Mouse (Mus musculus) ES-Bruce4 (cell line): ENCODE data around the gene Pcsk5. TPM values are rescaled to one million over a fixed set of nuclear protein-coding genes. Genes with fewer than 3 reads are reported as not detected.

ENCODE experiments used
- H3K27ac ChIP-seq: 2 replicates; pipeline ENCODE4 v1.5.1; 2012; ENCODE audit warnings: low read length, inconsistent platforms; ENCODE audit not compliant: insufficient read depth
- H3K27me3 ChIP-seq: 2 replicates; pipeline ENCODE4 v1.6.1; 2012; ENCODE audit warnings: mild to moderate bottlenecking, low read length, inconsistent platforms; ENCODE audit not compliant: control insufficient read depth, poor library complexity, insufficient read depth, severe bottlenecking
- H3K36me3 ChIP-seq: 2 replicates; pipeline ENCODE4 v1.6.1; 2012; ENCODE audit warnings: inconsistent platforms, mild to moderate bottlenecking, low read length, moderate library complexity; ENCODE audit not compliant: control insufficient read depth, poor library complexity, insufficient read depth, severe bottlenecking
- H3K4me1 ChIP-seq: one replicate; pipeline ENCODE4 v1.8.1; 2011; ENCODE audit warnings: low read length; ENCODE audit not compliant: control insufficient read depth, insufficient read depth
- H3K4me3 ChIP-seq: 2 replicates; pipeline ENCODE4 v1.5.1; 2011; ENCODE audit warnings: low read depth, mild to moderate bottlenecking, low read length
- H3K9ac ChIP-seq: 2 replicates; pipeline ENCODE4 v1.6.1; 2012; ENCODE audit warnings: low read depth, mild to moderate bottlenecking, inconsistent platforms; ENCODE audit not compliant: poor library complexity, severe bottlenecking
- H3K9me3 ChIP-seq: replicated peaks from 2 replicates; pipeline ENCODE4 v1.6.1; 2012; ENCODE audit warnings: mild to moderate bottlenecking, low read length, inconsistent platforms; ENCODE audit not compliant: control insufficient read depth, poor library complexity, insufficient read depth, severe bottlenecking
- CTCF ChIP-seq: IDR thresholded peaks from one replicate; pipeline ENCODE4 v1.8.1; 2011; ENCODE audit warnings: low read depth, low read length
- EP300 ChIP-seq: IDR thresholded peaks from 2 replicates; pipeline ENCODE4 v1.6.1; 2011; ENCODE audit warnings: low read depth, low read length; ENCODE audit not compliant: insufficient read depth
- POLR2A ChIP-seq: IDR thresholded peaks from one replicate; pipeline ENCODE4 v1.8.1; 2011; ENCODE audit warnings: low read length; ENCODE audit not compliant: insufficient read depth
- polyA plus RNA-seq: library from polyadenylated mRNA; stranded (reverse); fragments of >200 nt; gene quantifications from 2 replicates; pipeline ENCODE4 v1.2.4, GENCODE M21; 2011; ENCODE audit warnings: low read depth; ENCODE audit not compliant: missing spikeins, insufficient read depth, insufficient read length

Pcsk5 gene
- polyA plus RNA-seq, 1 experiment = 0.33 TPM

DNA sequence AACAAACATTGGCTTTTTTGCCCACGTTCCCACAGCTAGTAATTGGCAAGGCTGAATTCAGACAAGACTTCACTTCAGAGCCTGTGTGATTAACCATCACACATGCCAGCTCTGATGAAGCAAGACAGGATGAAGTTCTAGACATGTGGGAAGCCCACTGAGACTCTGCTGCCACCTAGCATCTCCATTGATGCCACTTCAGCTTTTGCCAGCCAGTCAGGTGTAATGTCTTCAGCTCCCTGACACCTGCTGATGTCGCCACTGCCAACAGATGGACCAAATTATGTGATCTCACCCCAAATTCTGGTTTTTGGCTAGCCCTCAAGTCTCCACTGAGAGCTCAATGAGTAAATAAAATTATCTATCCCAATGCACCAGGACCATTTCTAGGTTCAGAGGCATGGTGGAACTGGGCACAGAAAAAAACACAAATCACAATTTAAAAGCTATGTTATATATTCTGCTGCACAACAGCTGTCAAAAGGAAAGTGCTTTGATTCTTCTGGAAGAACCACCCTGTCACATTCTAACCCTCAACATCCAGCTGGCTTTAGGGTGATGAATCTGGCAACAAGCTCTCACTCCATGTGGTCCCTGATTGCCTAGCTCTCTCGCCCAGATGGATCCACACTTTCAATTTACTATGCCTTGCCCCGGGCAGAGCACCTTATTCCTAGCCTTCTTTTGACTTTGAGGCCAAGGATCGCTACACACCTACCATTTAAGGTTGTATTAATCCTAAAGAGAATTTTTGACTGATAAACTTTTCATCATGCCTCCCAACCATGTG is 67.6 kb downstream of the Pcsk5 start:
- no peak for TF ChIP-seq POLR2A
- no peak for TF ChIP-seq CTCF
- TF ChIP-seq EP300 = no peak

DNA sequence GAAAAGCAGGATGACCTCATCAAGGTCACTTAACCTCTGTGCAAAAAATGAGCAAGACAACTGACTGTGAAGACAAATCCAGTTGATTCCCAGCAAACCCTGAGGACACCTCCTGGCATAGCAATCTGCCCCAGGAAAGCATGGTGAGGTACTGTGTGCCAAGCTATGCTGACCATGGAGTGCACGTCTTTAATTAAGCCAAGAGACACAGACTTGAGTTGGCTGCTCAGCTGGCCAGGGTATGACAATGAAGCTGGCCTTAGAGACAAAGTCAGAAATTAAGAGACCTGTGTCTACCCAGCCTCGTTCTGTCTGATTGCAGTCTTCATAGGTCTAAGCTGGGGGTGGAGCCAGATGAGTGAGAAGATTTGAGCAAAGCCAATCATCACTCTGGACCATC is 72.4 kb downstream of the Pcsk5 start:
- H3K27ac ChIP-seq = no peak overlapping the region
- no peaks in the 10 kb centered on the region for H3K9me3 ChIP-seq
- no peaks in the 10 kb centered on the region; the same call in 1 of the 2 replicates for H3K27me3 ChIP-seq
- no peaks in the 10 kb centered on the region for H3K4me1 ChIP-seq
- no peak for TF ChIP-seq POLR2A
- TF ChIP-seq EP300 = no peak
- no peak for TF ChIP-seq CTCF
- H3K9ac ChIP-seq = no peak overlapping the region
- H3K4me3 ChIP-seq = no peak overlapping the region
- H3K36me3 ChIP-seq = no peaks in the 10 kb centered on the region

More for the DNA sequence above, 67.6 kb downstream of the Pcsk5 start:
- Histone ChIP-seq H3K36me3 (no peaks in the 10 kb centered on the region), H3K27ac (no peak overlapping the region), H3K4me1 (no peaks in the 10 kb centered on the region), H3K27me3 (no peaks in the 10 kb centered on the region), H3K9ac (no peak overlapping the region), H3K9me3 (no peaks in the 10 kb centered on the region), H3K4me3 (no peak overlapping the region)

- Histone ChIP-seq H3K4me1 (no peaks in the 10 kb centered on the region), H3K27ac (no peak overlapping the region), H3K9me3 (no peaks in the 10 kb centered on the region), H3K36me3 (no peaks in the 10 kb centered on the region), H3K9ac (no peak overlapping the region), H3K27me3 (no peaks in the 10 kb centered on the region; the same call in 1 of the 2 replicates), H3K4me3 (no peak overlapping the region)
- TF ChIP-seq EP300 (no peak), POLR2A (no peak), CTCF (no peak)
Observed at GRCm38 (mm10) chr19:17762740-17763139, 74.7 kb downstream of the Pcsk5 start.

DNA sequence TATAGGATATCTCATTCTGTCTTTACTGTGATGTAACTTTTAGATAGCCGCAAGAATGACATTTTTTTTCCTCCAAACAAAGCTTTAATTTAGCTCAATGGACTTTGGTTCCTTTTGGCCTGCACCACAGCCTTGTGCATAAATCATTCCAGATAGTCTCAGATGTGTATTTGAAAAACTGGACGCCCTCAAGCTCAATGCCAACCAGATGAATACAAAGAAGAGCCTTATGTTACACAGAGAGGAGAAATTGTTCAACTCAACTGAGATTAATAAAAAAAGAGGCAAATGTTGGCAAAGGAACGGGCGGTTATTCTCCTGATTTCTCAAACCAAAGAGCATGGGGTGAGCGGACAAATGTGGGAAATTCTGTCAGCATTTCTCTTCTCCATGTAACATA is 75.8 kb downstream of the Pcsk5 start:
- H3K4me1 ChIP-seq = no peaks in the 10 kb centered on the region
- no peak overlapping the region for H3K9ac ChIP-seq
- no peaks in the 10 kb centered on the region for H3K36me3 ChIP-seq
- TF ChIP-seq EP300 = no peak
- TF ChIP-seq CTCF = no peak
- no peak for TF ChIP-seq POLR2A
- H3K27me3 ChIP-seq = no peaks in the 10 kb centered on the region; the same call in 1 of the 2 replicates
- H3K4me3 ChIP-seq = no peak overlapping the region
- no peak overlapping the region for H3K27ac ChIP-seq
- H3K9me3 ChIP-seq = no peaks in the 10 kb centered on the region

DNA sequence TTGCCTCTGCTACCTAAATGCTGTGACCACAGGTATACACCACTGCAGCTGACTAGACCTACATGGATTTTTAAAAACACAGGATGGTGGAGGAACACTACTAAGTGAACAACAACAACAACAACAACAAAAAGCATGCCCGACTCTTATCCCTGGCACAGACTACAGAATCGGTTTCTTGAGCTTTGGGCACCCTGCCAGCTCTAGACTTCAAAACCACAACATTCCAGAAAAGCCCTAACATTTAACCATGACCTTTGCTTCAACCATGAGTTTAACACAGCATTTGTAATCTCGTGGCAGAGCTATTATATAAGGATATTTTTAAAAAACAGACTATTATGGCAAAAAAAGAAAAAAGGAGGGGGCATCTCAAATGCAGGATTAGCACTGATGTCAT is 84.6 kb downstream of the Pcsk5 start:
- Histone ChIP-seq H3K9me3 (no peaks in the 10 kb centered on the region), H3K36me3 (no peaks in the 10 kb centered on the region), H3K4me1 (no peaks in the 10 kb centered on the region), H3K27me3 (no peaks in the 10 kb centered on the region), H3K4me3 (no peak overlapping the region), H3K9ac (no peak overlapping the region), H3K27ac (no peak overlapping the region)
- TF ChIP-seq EP300 (no peak), CTCF (no peak), POLR2A (no peak)

DNA sequence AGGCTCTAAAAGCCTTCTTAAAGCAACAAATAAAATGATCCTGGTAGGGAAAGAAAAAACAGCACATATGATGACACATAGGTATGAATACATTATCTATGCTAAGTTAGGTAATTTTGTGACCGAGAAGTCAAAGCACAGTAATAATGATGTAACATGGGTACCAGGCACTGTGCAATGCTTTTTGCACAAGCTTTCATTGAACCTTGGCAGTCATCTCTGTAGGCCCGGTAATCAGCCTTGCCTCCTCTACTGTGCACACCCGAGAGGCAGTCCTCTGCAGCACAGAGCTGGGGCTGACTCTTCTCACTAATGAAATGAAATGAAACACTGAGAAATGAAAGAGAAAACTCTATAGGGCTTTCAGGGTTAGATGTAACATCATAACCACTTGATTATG is 89.1 kb downstream of the Pcsk5 start:
- no peak for TF ChIP-seq CTCF
- no peak for TF ChIP-seq POLR2A
- TF ChIP-seq EP300 = no peak
- no peaks in the 10 kb centered on the region for H3K36me3 ChIP-seq
- H3K27ac ChIP-seq = no peak overlapping the region

More for the DNA sequence above, 89.1 kb downstream of the Pcsk5 start:
- Histone ChIP-seq H3K9me3 (no peaks in the 10 kb centered on the region), H3K27me3 (no peaks in the 10 kb centered on the region), H3K4me1 (no peaks in the 10 kb centered on the region), H3K4me3 (no peak overlapping the region), H3K9ac (no peak overlapping the region)
